Mouse (Mus musculus): Measurements from ENCODE around the gene Poc1a.

Gene Poc1a

DNA sequence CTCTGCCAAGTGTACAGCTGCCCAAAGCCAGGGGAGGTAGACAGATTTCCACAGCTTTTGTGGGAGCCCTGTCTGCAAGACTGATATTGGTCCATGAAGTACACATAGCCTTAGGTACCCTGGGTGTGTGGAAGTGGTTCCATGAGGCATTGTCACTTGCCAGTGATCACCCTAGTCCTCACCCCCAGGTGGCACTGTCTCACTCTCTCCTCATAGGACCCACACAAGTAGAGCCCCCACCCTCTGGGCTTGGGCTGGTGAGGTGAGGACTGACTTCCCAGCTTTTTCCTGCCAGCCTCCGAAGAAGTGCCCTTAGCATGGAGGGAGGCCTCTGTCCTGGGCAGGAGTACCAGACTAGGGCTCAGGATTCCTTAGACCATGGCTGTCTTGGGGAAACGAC is 68.2 kb downstream of the Poc1a start:
- H3K36me3 ChIP-seq (ENCODE audit: insufficient read depth, low read length) = peaks cover 5% of the 10 kb centered on the region; the same call in 1 of the 2 replicates
- no peaks in the 10 kb centered on the region for H3K9me3 ChIP-seq (ENCODE audit: low read length)
- no peaks in the 10 kb centered on the region for H3K27me3 ChIP-seq (ENCODE audit: insufficient read depth, low read length)
- no peak overlapping the region for H3K4me3 ChIP-seq (replicated peaks; ENCODE audit: low read length)
- peaks cover 45% of the 10 kb centered on the region for H3K4me1 ChIP-seq (replicated peaks; ENCODE audit: low read depth, low read length)
- TF ChIP-seq POU5F1 (IDR thresholded peaks at IDR 0.05; ENCODE audit: borderline replicate concordance, low read length) = no peak
- no peak for TF ChIP-seq CTCF (conservative IDR thresholded peaks at IDR 0.05; ENCODE audit: low read length)
- TF ChIP-seq NANOG (IDR thresholded peaks at IDR 0.05; ENCODE audit: borderline replicate concordance, low read length) = no peak

GRCm38 (mm10) chr9:106351178-106351577 is 70.3 kb downstream of the Poc1a start:
- peak overlapping the region; percentile 64 for H3K4me3 ChIP-seq (replicated peaks; ENCODE audit: low read length)
- no peak for TF ChIP-seq POU5F1 (IDR thresholded peaks at IDR 0.05; ENCODE audit: borderline replicate concordance, low read length)
- TF ChIP-seq CTCF (conservative IDR thresholded peaks at IDR 0.05; ENCODE audit: low read length) = peak; percentile 24
- TF ChIP-seq NANOG (IDR thresholded peaks at IDR 0.05; ENCODE audit: borderline replicate concordance, low read length) = no peak
- no peaks in the 10 kb centered on the region for H3K27me3 ChIP-seq (ENCODE audit: insufficient read depth, low read length)
- peaks cover 5% of the 10 kb centered on the region; the same call in 1 of the 2 replicates for H3K36me3 ChIP-seq (ENCODE audit: insufficient read depth, low read length)
- H3K4me1 ChIP-seq (replicated peaks; ENCODE audit: low read depth, low read length) = peaks cover 29% of the 10 kb centered on the region
- no peaks in the 10 kb centered on the region for H3K9me3 ChIP-seq (ENCODE audit: low read length)

DNA sequence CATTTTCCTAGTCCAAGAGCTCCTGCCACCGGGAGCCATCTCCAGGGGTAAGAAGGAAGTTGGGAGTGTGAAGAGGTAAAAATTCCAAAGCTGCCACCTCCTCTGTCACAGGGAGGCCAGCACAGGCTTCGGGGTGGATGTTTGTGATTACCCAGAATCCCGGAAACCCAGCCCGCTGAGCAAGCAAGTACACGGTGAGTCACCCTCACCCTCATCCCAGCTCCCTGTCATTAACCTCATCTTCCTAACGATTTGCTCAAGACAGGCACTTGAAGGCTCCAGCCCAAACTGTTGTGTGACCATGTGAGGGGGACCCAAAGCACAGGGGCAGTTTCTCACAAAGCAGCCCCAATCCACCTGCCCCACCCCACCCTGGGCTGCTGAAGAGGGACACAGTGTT is 72.9 kb downstream of the Poc1a start:
- H3K27me3 ChIP-seq (ENCODE audit: insufficient read depth, low read length) = no peaks in the 10 kb centered on the region
- H3K4me3 ChIP-seq (replicated peaks; ENCODE audit: low read length) = no peak overlapping the region
- TF ChIP-seq POU5F1 (IDR thresholded peaks at IDR 0.05; ENCODE audit: borderline replicate concordance, low read length) = no peak
- no peak for TF ChIP-seq NANOG (IDR thresholded peaks at IDR 0.05; ENCODE audit: borderline replicate concordance, low read length)
- no peak for TF ChIP-seq CTCF (conservative IDR thresholded peaks at IDR 0.05; ENCODE audit: low read length)
- peaks cover 29% of the 10 kb centered on the region for H3K4me1 ChIP-seq (replicated peaks; ENCODE audit: low read depth, low read length)
- H3K9me3 ChIP-seq (ENCODE audit: low read length) = no peaks in the 10 kb centered on the region
- H3K36me3 ChIP-seq (ENCODE audit: insufficient read depth, low read length) = no peaks in the 10 kb centered on the region

GRCm38 (mm10) chr9:106354810-106355209 is 73.9 kb downstream of the Poc1a start:
- no peak for TF ChIP-seq CTCF (conservative IDR thresholded peaks at IDR 0.05; ENCODE audit: low read length)
- no peak for TF ChIP-seq NANOG (IDR thresholded peaks at IDR 0.05; ENCODE audit: borderline replicate concordance, low read length)
- no peak for TF ChIP-seq POU5F1 (IDR thresholded peaks at IDR 0.05; ENCODE audit: borderline replicate concordance, low read length)
- Histone ChIP-seq H3K27me3 (ENCODE audit: insufficient read depth, low read length) (no peaks in the 10 kb centered on the region), H3K9me3 (ENCODE audit: low read length) (no peaks in the 10 kb centered on the region), H3K36me3 (ENCODE audit: insufficient read depth, low read length) (no peaks in the 10 kb centered on the region), H3K4me1 (replicated peaks; ENCODE audit: low read depth, low read length) (peaks cover 38% of the 10 kb centered on the region), H3K4me3 (replicated peaks; ENCODE audit: low read length) (no peak overlapping the region)

DNA sequence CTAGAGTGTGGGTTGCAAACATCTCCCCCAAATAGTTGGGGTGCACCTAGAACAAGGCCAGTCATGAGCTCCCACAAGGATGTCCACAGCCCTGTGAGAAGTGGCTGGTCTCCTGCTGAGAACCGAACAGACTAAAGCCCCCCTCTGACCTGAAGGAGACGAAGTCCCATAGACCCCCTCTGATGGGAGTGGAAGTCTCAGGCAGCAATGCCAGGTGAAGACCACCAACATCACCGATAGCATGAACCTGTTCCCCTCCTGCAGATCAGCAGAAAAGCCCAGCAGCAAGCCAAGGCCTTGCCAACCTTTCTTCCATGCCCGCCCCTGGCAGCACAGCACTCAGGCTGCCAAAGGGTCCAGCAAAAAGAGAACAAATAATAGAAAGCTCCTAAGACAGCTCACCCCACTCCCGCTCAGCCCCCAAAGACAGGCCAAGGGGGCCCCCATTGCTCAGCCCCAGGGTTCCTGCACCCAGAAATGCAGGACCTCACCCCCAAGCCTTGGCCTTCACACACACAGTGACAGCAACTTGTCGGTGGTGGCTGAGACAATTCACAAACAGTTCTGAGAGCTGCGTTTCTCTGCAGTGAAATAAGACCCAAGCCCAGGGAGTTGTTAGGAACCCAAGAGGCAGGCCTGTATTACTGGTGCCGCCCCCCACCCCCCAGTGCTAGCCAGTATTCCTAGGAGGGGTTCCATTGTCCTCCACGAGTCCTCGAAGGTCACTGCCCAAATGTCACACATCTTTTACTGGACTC is 74.5 kb downstream of the Poc1a start:
- no peaks in the 10 kb centered on the region for H3K9me3 ChIP-seq (ENCODE audit: low read length)
- no peak for TF ChIP-seq NANOG (IDR thresholded peaks at IDR 0.05; ENCODE audit: borderline replicate concordance, low read length)
- no peak for TF ChIP-seq POU5F1 (IDR thresholded peaks at IDR 0.05; ENCODE audit: borderline replicate concordance, low read length)
- TF ChIP-seq CTCF (conservative IDR thresholded peaks at IDR 0.05; ENCODE audit: low read length) = no peak
- H3K4me1 ChIP-seq (replicated peaks; ENCODE audit: low read depth, low read length) = peaks cover 37% of the 10 kb centered on the region
- no peaks in the 10 kb centered on the region for H3K36me3 ChIP-seq (ENCODE audit: insufficient read depth, low read length)
- H3K27me3 ChIP-seq (ENCODE audit: insufficient read depth, low read length) = no peaks in the 10 kb centered on the region
- no peak overlapping the region for H3K4me3 ChIP-seq (replicated peaks; ENCODE audit: low read length)

GRCm38 (mm10) chr9:106355975-106356286 is 75.1 kb downstream of the Poc1a start:
- no peak for TF ChIP-seq POU5F1 (IDR thresholded peaks at IDR 0.05; ENCODE audit: borderline replicate concordance, low read length)
- no peak for TF ChIP-seq NANOG (IDR thresholded peaks at IDR 0.05; ENCODE audit: borderline replicate concordance, low read length)
- TF ChIP-seq CTCF (conservative IDR thresholded peaks at IDR 0.05; ENCODE audit: low read length) = no peak
- Histone ChIP-seq H3K4me3 (replicated peaks; ENCODE audit: low read length) (no peak overlapping the region), H3K9me3 (ENCODE audit: low read length) (no peaks in the 10 kb centered on the region), H3K4me1 (replicated peaks; ENCODE audit: low read depth, low read length) (peaks cover 32% of the 10 kb centered on the region), H3K36me3 (ENCODE audit: insufficient read depth, low read length) (no peaks in the 10 kb centered on the region), H3K27me3 (ENCODE audit: insufficient read depth, low read length) (0 out of 2 replicates have a peak, but pooled peaks cover 3% of the 10 kb centered on the region)

DNA sequence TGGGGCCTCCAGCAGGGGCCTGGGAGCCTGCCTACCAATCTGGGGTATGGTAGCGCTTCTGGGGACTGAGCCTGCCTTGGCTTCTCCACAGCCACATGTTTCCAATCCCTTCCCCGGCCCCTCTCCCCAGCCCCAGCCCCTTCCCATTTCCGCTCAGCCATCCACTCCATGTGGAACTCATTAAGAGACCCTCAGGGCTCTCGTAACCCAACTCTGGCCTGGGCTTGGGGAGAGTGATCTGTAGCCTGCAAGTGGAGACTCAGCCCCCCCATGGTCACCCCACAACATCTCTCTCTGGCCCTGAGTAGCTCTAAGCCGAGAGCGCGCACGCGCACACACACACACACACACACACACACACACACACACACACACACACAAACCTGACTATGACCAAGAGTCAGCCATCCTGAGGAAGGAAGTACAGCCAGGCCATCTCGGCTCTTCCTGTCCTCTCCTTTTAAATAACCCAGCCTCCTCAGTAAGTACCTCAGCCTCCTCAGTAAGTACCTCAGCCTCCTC is 75.5 kb downstream of the Poc1a start:
- H3K27me3 ChIP-seq (ENCODE audit: insufficient read depth, low read length) = 0 out of 2 replicates have a peak, but pooled peaks cover 4% of the 10 kb centered on the region

GRCm38 (mm10) chr9:106357167-106357566 is 76.3 kb downstream of the Poc1a start:
- H3K36me3 ChIP-seq (ENCODE audit: insufficient read depth, low read length) = no peaks in the 10 kb centered on the region
- no peaks in the 10 kb centered on the region for H3K9me3 ChIP-seq (ENCODE audit: low read length)
- 0 out of 2 replicates have a peak, but pooled peaks cover 4% of the 10 kb centered on the region for H3K27me3 ChIP-seq (ENCODE audit: insufficient read depth, low read length)
- H3K4me3 ChIP-seq (replicated peaks; ENCODE audit: low read length) = no peak overlapping the region
- H3K4me1 ChIP-seq (replicated peaks; ENCODE audit: low read depth, low read length) = peaks cover 20% of the 10 kb centered on the region
- TF ChIP-seq CTCF (conservative IDR thresholded peaks at IDR 0.05; ENCODE audit: low read length) = no peak

More for the DNA sequence above, 75.5 kb downstream of the Poc1a start:
- Histone ChIP-seq H3K9me3 (ENCODE audit: low read length) (no peaks in the 10 kb centered on the region), H3K36me3 (ENCODE audit: insufficient read depth, low read length) (no peaks in the 10 kb centered on the region), H3K4me3 (replicated peaks; ENCODE audit: low read length) (no peak overlapping the region), H3K4me1 (replicated peaks; ENCODE audit: low read depth, low read length) (peaks cover 27% of the 10 kb centered on the region)
- no peak for TF ChIP-seq CTCF (conservative IDR thresholded peaks at IDR 0.05; ENCODE audit: low read length)
- TF ChIP-seq POU5F1 (IDR thresholded peaks at IDR 0.05; ENCODE audit: borderline replicate concordance, low read length) = no peak
- TF ChIP-seq NANOG (IDR thresholded peaks at IDR 0.05; ENCODE audit: borderline replicate concordance, low read length) = no peak

Measured in E14TG2a.4 (cell line).